Mouse (Mus musculus): ENCODE results near the gene Zfp954.
A peak's percentile ranks its signal among the peaks of the same experiment; 100 is the strongest.

GRCm38 (mm10) chr7:7120921-7121601 is at the start of gene Zfp954:
- no peak for TF ChIP-seq EP300 (IDR thresholded peaks at IDR 0.05; ENCODE audit: insufficient read depth, low read depth, low read length)
- TF ChIP-seq POLR2A (IDR thresholded peaks at IDR 0.05; ENCODE audit: insufficient read depth, low read length), result peak; percentile 27
